Mouse (Mus musculus) MEL (cell line): ENCODE measurements at regions not wholly inside any gene's neighbourhood (a gene's known extent, or its start where the extent isn't known, plus 50 kb on each side); places are given as distances from the start of the nearest gene placed in this dataset.

Source experiments
- DNase-seq: peaks from one replicate; pipeline ENCODE4 v3.0.0; 2011; ENCODE audit warnings: low read depth, low spot score
- H3K27ac ChIP-seq: 2 replicates; pipeline ENCODE4 v1.5.1; 2012; ENCODE audit warnings: low read depth, mild to moderate bottlenecking, control low read depth, low read length, moderate library complexity; ENCODE audit not compliant: control insufficient read depth
- H3K27me3 ChIP-seq, 2 experiments: fragments of 150-350 bp in 1 of 2; sonication (generic) in 1 of 2; 2 replicates each; pipeline ENCODE4 v1.6.1; 2012; ENCODE audit warnings: low read length in 2 of 2, mild to moderate bottlenecking in 2 of 2, improper control_type of control experiment in 1 of 2, moderate library complexity in 1 of 2; ENCODE audit not compliant: insufficient read depth in 2 of 2, control insufficient read depth in 1 of 2
- H3K36me3 ChIP-seq, 2 experiments: 2 replicates each; pipeline ENCODE4 v1.6.1; 2012 to 2014; ENCODE audit warnings: low read length in 2 of 2, improper control_type of control experiment in 1 of 2, inconsistent platforms in 1 of 2, mild to moderate bottlenecking in 1 of 2; ENCODE audit not compliant: insufficient read depth in 2 of 2, control insufficient read depth in 1 of 2
- H3K4me1 ChIP-seq, 2 experiments: fragments of 150-350 bp in 1 of 2; sonication (generic) in 1 of 2; 2 replicates each; pipeline ENCODE4 v1.6.1; 2012; ENCODE audit warnings: low read length in 2 of 2, improper control_type of control experiment in 1 of 2, mild to moderate bottlenecking in 1 of 2; ENCODE audit not compliant: insufficient read depth in 2 of 2, control insufficient read depth in 1 of 2
- H3K4me3 ChIP-seq, 2 experiments: fragments of 150-350 bp in 1 of 2; sonication (generic) in 1 of 2; 2 replicates each; pipeline ENCODE4 v1.5.1; 2012; ENCODE audit warnings: low read depth in 2 of 2, low read length in 2 of 2, mild to moderate bottlenecking in 2 of 2, moderate library complexity in 2 of 2, control low read depth in 1 of 2, improper control_type of control experiment in 1 of 2; ENCODE audit not compliant: control insufficient read depth in 1 of 2, insufficient read depth in 1 of 2
- H3K79me2 ChIP-seq: 2 replicates; pipeline ENCODE4 v1.6.1; 2012; ENCODE audit warnings: mild to moderate bottlenecking, low read length, moderate library complexity; ENCODE audit not compliant: control insufficient read depth, poor library complexity, insufficient read depth
- H3K9ac ChIP-seq: 2 replicates; pipeline ENCODE4 v1.6.1; 2012; ENCODE audit warnings: low read depth, mild to moderate bottlenecking, control low read depth, low read length, moderate library complexity; ENCODE audit not compliant: control insufficient read depth, poor library complexity, severe bottlenecking
- H3K9me3 ChIP-seq: fragments of 150-350 bp; sonication (generic); replicated peaks from 2 replicates; pipeline ENCODE4 v1.6.1; 2012; ENCODE audit warnings: mild to moderate bottlenecking, low read length, improper control_type of control experiment, moderate library complexity; ENCODE audit not compliant: insufficient read depth
- BHLHE40 ChIP-seq: IDR thresholded peaks from 2 replicates; pipeline ENCODE4 v1.6.1; 2012; ENCODE audit warnings: low read depth, mild to moderate bottlenecking, inconsistent platforms, low read length, improper control_type of control experiment, borderline replicate concordance
- CTCF ChIP-seq, 3 experiments: IDR thresholded peaks in 2 of 3; conservative IDR thresholded peaks in 1 of 3; 2 replicates each; pipeline ENCODE4 v1.5.1; 2011 to 2012; ENCODE audit warnings: low read length in 3 of 3, low read depth in 2 of 3, mild to moderate bottlenecking in 2 of 3, improper control_type of control experiment in 1 of 3, inconsistent platforms in 1 of 3, mixed read lengths in 1 of 3, moderate library complexity in 1 of 3; ENCODE audit not compliant: control insufficient read depth in 1 of 3, insufficient read depth in 1 of 3, poor library complexity in 1 of 3, severe bottlenecking in 1 of 3
- ELF1 ChIP-seq: IDR thresholded peaks from 2 replicates; pipeline ENCODE4 v1.6.1; 2014; ENCODE audit warnings: low read depth, mild to moderate bottlenecking, inconsistent platforms, low read length, improper control_type of control experiment, moderate library complexity
- GABPA ChIP-seq: IDR thresholded peaks from 2 replicates; pipeline ENCODE4 v1.6.1; 2012; ENCODE audit warnings: low read depth, mild to moderate bottlenecking, inconsistent platforms, low read length, improper control_type of control experiment, moderate library complexity
- JUND ChIP-seq: IDR thresholded peaks from 2 replicates; pipeline ENCODE4 v1.6.1; 2011; ENCODE audit warnings: low read depth, mild to moderate bottlenecking, improper control_type of control experiment, low read length
- MAFK ChIP-seq: IDR thresholded peaks from 2 replicates; pipeline ENCODE4 v1.6.1; 2011; ENCODE audit warnings: low read depth, mild to moderate bottlenecking, low read length, improper control_type of control experiment, borderline replicate concordance
- MAX ChIP-seq: IDR thresholded peaks from 2 replicates; pipeline ENCODE4 v1.6.1; 2011; ENCODE audit warnings: low read length, improper control_type of control experiment
- MAZ ChIP-seq: IDR thresholded peaks from 2 replicates; pipeline ENCODE4 v1.6.1; 2012; ENCODE audit warnings: low read depth, mild to moderate bottlenecking, inconsistent platforms, low read length, improper control_type of control experiment
- MXI1 ChIP-seq: IDR thresholded peaks from 2 replicates; pipeline ENCODE4 v1.6.1; 2011; ENCODE audit warnings: mild to moderate bottlenecking, low read depth, low read length, improper control_type of control experiment
- MYB ChIP-seq: IDR thresholded peaks from 2 replicates; pipeline ENCODE4 v1.6.1; 2011; ENCODE audit warnings: mild to moderate bottlenecking, low read depth, low read length, improper control_type of control experiment
- MYC ChIP-seq: IDR thresholded peaks from 2 replicates; pipeline ENCODE4 v1.6.1; 2011; ENCODE audit warnings: low read depth, mild to moderate bottlenecking, low read length, improper control_type of control experiment, moderate library complexity
- NELFE ChIP-seq: IDR thresholded peaks from 2 replicates; pipeline ENCODE4 v1.6.1; 2011; ENCODE audit warnings: low read depth, low read length, improper control_type of control experiment
- NRF1 ChIP-seq: IDR thresholded peaks from 2 replicates; pipeline ENCODE4 v1.6.1; 2014; ENCODE audit warnings: low read depth, mild to moderate bottlenecking, inconsistent platforms, low read length, improper control_type of control experiment, moderate library complexity; ENCODE audit not compliant: poor library complexity, insufficient read depth, severe bottlenecking
- POLR2A ChIP-seq, 2 experiments: IDR thresholded peaks; 2 replicates each; pipeline ENCODE4 v1.6.1; 2011 to 2012; ENCODE audit warnings: low read length in 2 of 2, mild to moderate bottlenecking in 2 of 2, control low read depth in 1 of 2, improper control_type of control experiment in 1 of 2, low read depth in 1 of 2, moderate library complexity in 1 of 2; ENCODE audit not compliant: control insufficient read depth in 1 of 2, insufficient read depth in 1 of 2, poor library complexity in 1 of 2
- POLR2AphosphoS2 ChIP-seq: IDR thresholded peaks from 2 replicates; pipeline ENCODE4 v1.6.1; 2011; ENCODE audit warnings: low read length, improper control_type of control experiment
- RCOR1 ChIP-seq: IDR thresholded peaks from 2 replicates; pipeline ENCODE4 v1.6.1; 2012; ENCODE audit warnings: low read depth, mild to moderate bottlenecking, inconsistent platforms, low read length, improper control_type of control experiment
- UBTF ChIP-seq: IDR thresholded peaks from 2 replicates; pipeline ENCODE4 v1.6.1; 2012; ENCODE audit warnings: low read depth, mild to moderate bottlenecking, inconsistent platforms, low read length, improper control_type of control experiment, moderate library complexity, borderline replicate concordance; ENCODE audit not compliant: insufficient read depth
- USF1 ChIP-seq: IDR thresholded peaks from 2 replicates; pipeline ENCODE4 v1.6.1; 2014; ENCODE audit warnings: low read depth, mild to moderate bottlenecking, inconsistent platforms, low read length, improper control_type of control experiment, moderate library complexity
- USF2 ChIP-seq, 2 experiments: IDR thresholded peaks; 2 replicates each; pipeline ENCODE4 v1.6.1; 2011 to 2012; ENCODE audit warnings: improper control_type of control experiment in 2 of 2, low read length in 2 of 2, borderline replicate concordance in 1 of 2, inconsistent platforms in 1 of 2, low read depth in 1 of 2, mild to moderate bottlenecking in 1 of 2; ENCODE audit not compliant: insufficient read depth in 1 of 2
- ZKSCAN1 ChIP-seq: IDR thresholded peaks from 2 replicates; pipeline ENCODE4 v1.6.1; 2012; ENCODE audit warnings: low read depth, mild to moderate bottlenecking, inconsistent platforms, low read length, improper control_type of control experiment, moderate library complexity
- ZNF384 ChIP-seq: IDR thresholded peaks from 2 replicates; pipeline ENCODE4 v1.6.1; 2012; ENCODE audit warnings: low read depth, mild to moderate bottlenecking, inconsistent platforms, low read length, improper control_type of control experiment

- TF ChIP-seq MXI1 = no peak
- TF ChIP-seq POLR2AphosphoS2 = no peak
- TF ChIP-seq USF2 (IDR thresholded peaks at IDR 0.05; ENCODE audit: borderline replicate concordance in 1 of 2, insufficient read depth in 1 of 2, low read depth in 1 of 2, low read length in 2 of 2) = no peak
- no peak for TF ChIP-seq CTCF (IDR thresholded peaks at IDR 0.05 in 2 of 3, conservative IDR thresholded peaks at IDR 0.05 in 1 of 3; ENCODE audit: control insufficient read depth in 1 of 3, insufficient read depth in 1 of 3, low read depth in 2 of 3, low read length in 3 of 3, poor library complexity in 1 of 3, severe bottlenecking in 1 of 3)
- TF ChIP-seq POLR2A (IDR thresholded peaks at IDR 0.05; ENCODE audit: control insufficient read depth in 1 of 2, insufficient read depth in 1 of 2, low read depth in 1 of 2, low read length in 2 of 2, poor library complexity in 1 of 2) = no peak
- TF ChIP-seq ELF1 = no peak
- TF ChIP-seq NRF1 = no peak
- no peak for TF ChIP-seq MYB
- TF ChIP-seq MYC = no peak
- no peak for TF ChIP-seq MAX
- TF ChIP-seq JUND = no peak
- no peak for TF ChIP-seq USF1
- no peak for TF ChIP-seq MAZ
- no peak for TF ChIP-seq NELFE
- no peak for TF ChIP-seq RCOR1
- no peak for TF ChIP-seq ZNF384
- TF ChIP-seq ZKSCAN1 = no peak
- no peak for TF ChIP-seq BHLHE40
- TF ChIP-seq, all 39 proteins: peak for 0
- no peaks in the 10 kb centered on the region for H3K9me3 ChIP-seq
- no peaks in the 10 kb centered on the region for H3K36me3 ChIP-seq
- no peaks in the 10 kb centered on the region for H3K4me1 ChIP-seq
- DNase-seq = no peak
- H3K4me3 ChIP-seq = no peak overlapping the region
- no peaks in the 10 kb centered on the region for H3K79me2 ChIP-seq
- no peaks in the 10 kb centered on the region for H3K27me3 ChIP-seq
- H3K9ac ChIP-seq = no peak overlapping the region
- H3K27ac ChIP-seq = no peak overlapping the region
These were observed 74.1 kb upstream of the Cdh5 start for GRCm38 (mm10) chr8:104027161-104027821.

- H3K79me2 ChIP-seq = no peaks in the 10 kb centered on the region
- H3K27me3 ChIP-seq = no peaks in the 10 kb centered on the region
- no peaks in the 10 kb centered on the region for H3K36me3 ChIP-seq
- no peaks in the 10 kb centered on the region for H3K9me3 ChIP-seq
- H3K9ac ChIP-seq = no peak overlapping the region
- DNase-seq = no peak
- H3K4me3 ChIP-seq = no peak overlapping the region
- H3K27ac ChIP-seq = no peak overlapping the region
- TF ChIP-seq MAFK (no peak), MXI1 (no peak), USF1 (no peak), BHLHE40 (no peak), GABPA (no peak), UBTF (no peak), CTCF (IDR thresholded peaks at IDR 0.05 in 2 of 3, conservative IDR thresholded peaks at IDR 0.05 in 1 of 3; ENCODE audit: control insufficient read depth in 1 of 3, insufficient read depth in 1 of 3, low read depth in 2 of 3, low read length in 3 of 3, poor library complexity in 1 of 3, severe bottlenecking in 1 of 3) (peak in 1 of 3 experiments; percentile 41; a peak in 3 of 6 replicates)
- H3K4me1 ChIP-seq = no peaks in the 10 kb centered on the region
These were observed 72.8 kb upstream of the Cdh5 start for GRCm38 (mm10) chr8:104028626-104029025.
